Mouse (Mus musculus) midbrain, embryonic 10.5 days (tissue): ENCODE results near the gene 4933417A18Rik. TPM values are rescaled to one million over a fixed set of nuclear protein-coding genes. Genes with fewer than 3 reads are reported as not detected.
"Not testable (repeated sequence)": the region's sequence is repeated elsewhere in the genome, so short reads cannot be mapped to it uniquely, and the experiment has no call there.

Experiments
- DNase-seq: peaks from one replicate; pipeline ENCODE4 v3.0.0-alpha.2; 2017; ENCODE audit warnings: low spot score
- H3K27ac ChIP-seq: fragments of 300-500 bp; sonication (generic); replicated peaks from 2 replicates; pipeline ENCODE4 v1.5.1; 2016; ENCODE audit warnings: mild to moderate bottlenecking
- H3K27me3 ChIP-seq: fragments of 300-500 bp; sonication (generic); 2 replicates; pipeline ENCODE4 v1.6.1; 2016; ENCODE audit warnings: low read depth, mild to moderate bottlenecking; ENCODE audit not compliant: poor library complexity, severe bottlenecking
- H3K36me3 ChIP-seq: fragments of 300-500 bp; sonication (generic); 2 replicates; pipeline ENCODE4 v1.6.1; 2016; ENCODE audit warnings: mild to moderate bottlenecking, moderate library complexity
- H3K4me1 ChIP-seq: fragments of 300-500 bp; sonication (generic); 2 replicates; pipeline ENCODE4 v1.6.1; 2016
- H3K4me3 ChIP-seq: fragments of 300-500 bp; sonication (generic); 2 replicates; pipeline ENCODE4 v1.5.1; 2016; ENCODE audit warnings: mild to moderate bottlenecking, moderate library complexity
- H3K9me3 ChIP-seq: fragments of 300-500 bp; sonication (generic); replicated peaks from 2 replicates; pipeline ENCODE4 v1.6.1; 2016; ENCODE audit warnings: mild to moderate bottlenecking
- WGBS: fragments of 180-500 bp; shearing (Covaris S2); methylation state at CpG from one replicate; pipeline ENCODE4 v1.1.7; 2016; 5-methylcytosine and 5-hydroxymethylcytosine counted together
- polyA plus RNA-seq: library from polyadenylated mRNA; unstranded; fragments of >200 nt; fragmentation: Nextera tagmentation; extraction: Ambion mirVana; gene quantifications from 2 replicates; pipeline ENCODE4 v1.2.1, GENCODE M21; 2016

The 4933417A18Rik gene
- polyA plus RNA-seq, 1 experiment from 2014 or later = not detected

DNA sequence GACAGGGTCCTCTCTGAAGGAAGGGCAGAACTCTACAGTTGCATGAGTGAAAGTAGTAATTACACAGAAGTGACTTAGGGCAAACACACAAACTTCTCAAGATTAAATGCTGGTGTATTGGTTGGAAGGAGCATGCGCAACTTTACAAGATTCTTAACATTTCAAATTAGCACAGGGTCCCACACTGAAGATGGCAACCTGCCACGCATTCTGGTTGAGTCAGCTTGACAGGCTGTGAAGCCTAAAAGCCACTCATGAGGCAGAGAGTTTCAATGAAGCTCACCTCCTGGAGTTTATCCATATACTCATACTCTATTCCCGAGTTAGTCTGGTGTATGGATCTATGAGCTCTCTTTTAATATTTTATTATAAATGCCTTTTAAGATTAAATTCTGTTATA is 33.9 kb downstream of the 4933417A18Rik start:
- H3K27ac ChIP-seq, DNase-seq, H3K36me3 ChIP-seq, H3K9me3 ChIP-seq, H3K4me3 ChIP-seq, H3K27me3 ChIP-seq, H3K4me1 ChIP-seq: not testable (repeated sequence)
- WGBS = 90% methylated on average over 3 of the region's 3 CpGs

DNA sequence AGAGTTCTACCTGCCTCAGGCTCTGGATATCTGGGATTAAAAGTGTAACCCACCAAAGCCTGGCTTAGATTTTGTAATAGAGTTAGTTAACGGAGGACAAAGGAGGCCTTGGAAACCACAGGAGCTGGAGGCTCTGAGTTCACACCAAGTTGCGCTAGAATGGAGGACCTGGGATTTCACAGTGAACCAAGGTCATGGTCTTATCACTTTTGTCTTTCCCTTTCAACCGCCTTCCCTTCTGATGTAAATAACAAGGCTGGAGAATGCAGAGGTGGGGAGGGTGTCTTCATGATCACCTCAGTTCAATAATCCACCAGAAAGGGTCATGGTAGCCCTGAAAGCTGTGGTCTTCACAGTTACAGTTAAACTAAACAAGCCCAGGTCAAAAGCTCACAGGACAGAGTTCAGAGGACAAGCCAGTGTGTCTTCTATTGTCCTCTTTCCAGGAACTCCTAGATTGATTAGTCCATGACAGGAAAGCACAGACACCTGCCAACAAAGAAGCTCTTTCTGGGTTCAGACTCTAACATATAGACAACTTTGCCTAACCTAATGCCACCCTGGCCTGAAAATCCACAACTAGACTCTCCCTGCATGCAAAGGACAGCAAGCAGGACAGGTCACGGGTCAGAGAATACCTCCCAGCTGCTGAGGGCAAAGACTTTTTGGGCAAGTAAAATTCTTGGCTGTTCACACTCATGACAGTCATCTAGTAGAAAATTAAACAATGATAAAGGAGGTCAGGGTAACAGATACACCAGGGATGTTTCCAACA is 37.0 kb downstream of the 4933417A18Rik start:
- Histone ChIP-seq H3K9me3 (no peaks in the 10 kb centered on the region), H3K36me3 (no peaks in the 10 kb centered on the region), H3K27me3 (peaks cover 38% of the 10 kb centered on the region), H3K27ac (no peak overlapping the region), H3K4me3 (no peak overlapping the region), H3K4me1 (peaks cover 18% of the 10 kb centered on the region)
- 83% methylated on average over 4 of the region's 4 CpGs for WGBS
- DNase-seq = no peak

DNA sequence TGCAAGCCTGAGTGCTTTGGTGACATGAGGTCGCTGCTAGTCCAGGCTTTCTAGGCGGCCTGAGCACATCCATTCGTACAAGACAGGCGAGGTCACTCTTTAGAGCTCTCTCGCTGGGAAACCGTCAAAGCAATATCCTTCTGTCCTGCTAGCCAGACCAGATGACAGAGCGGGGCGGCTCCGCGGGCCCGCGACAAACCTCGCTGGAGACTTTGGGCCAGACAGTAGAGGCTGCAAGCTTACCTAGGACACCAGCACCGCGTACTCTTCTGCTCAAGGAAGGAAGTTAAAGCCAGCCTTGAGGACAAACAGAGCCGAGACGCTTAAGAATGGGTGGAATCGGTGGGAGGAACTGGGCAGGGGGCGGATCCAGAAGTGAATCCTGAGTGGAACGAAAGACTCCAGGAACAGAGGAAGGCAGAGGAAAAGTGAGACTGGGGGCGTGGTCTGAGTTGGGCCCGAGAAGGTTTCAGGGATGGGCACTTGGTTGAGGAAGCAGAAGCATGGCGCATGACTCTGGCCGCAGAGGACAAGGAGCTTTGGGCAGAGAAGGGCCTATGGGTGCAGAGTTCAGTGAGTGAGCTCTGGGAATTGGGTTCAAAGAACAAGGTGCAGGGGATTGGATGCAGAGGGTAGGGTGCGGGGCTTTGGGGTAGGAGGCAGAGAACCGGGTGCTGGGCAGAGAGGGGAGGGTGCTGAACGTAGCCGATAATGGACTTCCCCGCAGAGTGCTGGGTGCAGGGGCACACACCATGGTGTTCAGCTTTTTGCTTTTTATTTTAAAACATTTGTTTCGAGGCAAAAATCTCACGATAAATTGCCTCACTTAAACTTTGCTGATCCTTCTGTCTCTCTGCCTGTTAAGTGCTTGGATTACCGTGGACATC is 39.5 kb downstream of the 4933417A18Rik start, which contains the start of gene Eci3:
Gene Eci3, minus strand, starts transcription at position 300 of the 887 bp plus-strand sequence.
- H3K9me3 ChIP-seq = no peaks in the 10 kb centered on the region
- peaks cover 44% of the 10 kb centered on the region for H3K27me3 ChIP-seq
- peaks cover 18% of the 10 kb centered on the region for H3K4me1 ChIP-seq
- H3K36me3 ChIP-seq = no peaks in the 10 kb centered on the region
- DNase-seq = peak; percentile 55
- H3K27ac ChIP-seq = no peak within 1 kb of the TSS
- 3% methylated on average over 32 of the region's 32 CpGs for WGBS
- H3K4me3 ChIP-seq = peak within 1 kb of the TSS; percentile 62

DNA sequence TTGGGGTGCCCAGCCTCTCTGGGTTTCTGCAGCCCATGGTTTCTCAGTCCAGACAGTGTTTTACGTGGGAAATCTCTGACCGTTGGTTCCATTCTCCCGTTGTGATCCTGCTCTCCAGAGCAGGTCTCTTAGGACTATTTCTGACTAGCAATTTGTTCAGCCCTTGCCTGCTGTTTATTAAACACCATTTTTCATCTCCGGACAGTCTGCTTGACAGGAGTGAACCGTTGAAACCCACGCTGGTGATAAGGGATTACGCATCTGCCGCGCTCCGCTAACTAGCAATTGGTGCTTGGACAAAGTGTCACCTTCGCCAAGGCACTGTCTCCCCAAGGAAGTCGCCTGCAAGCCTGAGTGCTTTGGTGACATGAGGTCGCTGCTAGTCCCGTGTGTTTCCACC is 40.2 kb downstream of the 4933417A18Rik start:
- DNase-seq = peak; percentile 22
- WGBS = 6% methylated on average over 14 of the region's 14 CpGs
- Histone ChIP-seq H3K4me3 (peak overlapping the region; percentile 62), H3K36me3 (no peaks in the 10 kb centered on the region), H3K27me3 (peaks cover 44% of the 10 kb centered on the region), H3K4me1 (peaks cover 18% of the 10 kb centered on the region), H3K9me3 (no peaks in the 10 kb centered on the region), H3K27ac (no peak overlapping the region)

DNA sequence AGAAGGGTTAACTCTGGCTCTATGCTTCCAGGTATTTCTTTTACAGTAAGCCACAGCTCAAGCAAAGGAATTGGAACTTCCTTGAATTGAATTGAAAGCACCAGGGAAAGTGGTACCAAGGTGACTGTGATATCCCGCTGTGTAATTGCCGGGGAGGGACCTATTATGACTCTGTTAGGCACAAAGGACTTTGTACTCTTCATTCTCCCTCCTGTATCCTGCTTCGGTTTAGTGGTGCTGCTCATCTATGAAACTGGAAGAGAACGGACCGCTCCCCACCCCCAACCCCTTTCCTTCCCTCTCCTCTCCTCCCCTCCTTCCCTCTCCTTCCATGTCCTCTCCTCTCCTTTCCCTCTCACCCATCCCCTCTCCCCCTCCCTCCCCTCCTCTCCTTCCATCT is 40.7 kb downstream of the 4933417A18Rik start:
- Histone ChIP-seq H3K27me3 (peaks cover 44% of the 10 kb centered on the region), H3K4me3 (peak overlapping the region; percentile 62), H3K9me3 (no peaks in the 10 kb centered on the region), H3K27ac (no peak overlapping the region), H3K36me3 (no peaks in the 10 kb centered on the region), H3K4me1 (peaks cover 18% of the 10 kb centered on the region)
- DNase-seq = no peak
- WGBS = 4% methylated on average over 5 of the region's 5 CpGs

DNA sequence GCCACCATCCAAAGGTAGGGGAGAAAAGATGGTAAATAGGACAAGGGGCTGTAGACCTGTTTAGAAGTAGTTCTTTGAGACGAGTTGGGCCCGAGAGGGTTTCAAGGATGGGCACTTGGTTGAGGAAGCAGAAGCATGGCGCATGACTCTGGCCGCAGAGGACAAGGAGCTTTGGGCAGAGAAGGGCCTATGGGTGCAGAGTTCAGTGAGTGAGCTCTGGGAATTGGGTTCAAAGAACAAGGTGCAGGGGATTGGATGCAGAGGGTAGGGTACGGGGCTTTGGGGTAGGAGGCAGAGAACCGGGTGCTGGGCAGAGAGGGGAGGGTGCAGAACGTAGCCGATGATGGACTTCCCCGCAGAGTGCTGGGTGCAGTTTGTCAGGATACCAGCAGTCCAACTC is 41.4 kb downstream of the 4933417A18Rik start:
- H3K27ac ChIP-seq, H3K36me3 ChIP-seq, DNase-seq, H3K9me3 ChIP-seq, H3K4me3 ChIP-seq: not testable (repeated sequence)
- Histone ChIP-seq H3K4me1 (peaks cover 18% of the 10 kb centered on the region), H3K27me3 (peaks cover 44% of the 10 kb centered on the region)
- WGBS = 77% methylated on average over 9 of the region's 9 CpGs

DNA sequence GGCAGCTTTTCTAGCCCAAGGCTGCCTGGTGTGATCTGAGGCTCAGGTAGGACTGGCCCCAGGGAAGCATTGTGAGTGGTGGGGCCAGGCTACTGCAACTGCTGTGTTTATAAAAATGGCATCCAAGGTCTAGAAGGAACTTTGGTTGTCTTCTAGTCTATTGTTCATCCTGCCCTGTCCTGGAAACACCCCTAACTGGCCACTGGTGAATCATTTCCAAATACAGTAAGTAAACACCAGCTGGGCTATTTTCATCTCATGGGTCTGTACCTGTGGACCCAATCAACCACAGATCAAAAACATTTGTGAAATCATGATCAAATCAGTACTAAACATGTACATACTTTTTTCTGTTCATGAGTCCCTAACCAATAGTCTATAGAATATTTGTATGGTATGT is 48.2 kb downstream of the 4933417A18Rik start:
- not testable (repeated sequence) for H3K27ac ChIP-seq, DNase-seq, H3K4me1 ChIP-seq, H3K27me3 ChIP-seq, H3K4me3 ChIP-seq, H3K9me3 ChIP-seq
- peaks cover 12% of the 10 kb centered on the region for H3K36me3 ChIP-seq

DNA sequence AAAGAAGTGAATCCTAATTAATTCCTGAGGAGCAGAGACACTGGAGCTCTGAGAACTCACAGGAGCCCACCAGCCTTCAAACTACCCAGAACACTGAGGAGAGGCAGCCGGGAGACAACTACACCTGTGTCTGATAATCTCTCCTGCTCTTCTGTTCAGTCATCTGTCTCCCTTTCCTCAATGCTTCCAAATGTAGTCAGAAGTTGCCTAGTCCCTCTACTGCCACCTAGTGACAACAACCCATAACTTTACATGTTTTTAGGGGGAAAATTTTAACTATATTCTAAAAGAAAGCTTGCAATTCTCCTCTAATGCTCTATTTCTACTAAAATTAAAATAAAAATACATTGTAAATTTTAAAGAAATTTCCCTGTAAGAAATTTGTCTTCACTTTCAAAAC is 48.9 kb downstream of the 4933417A18Rik start:
- DNase-seq = no peak

DNA sequence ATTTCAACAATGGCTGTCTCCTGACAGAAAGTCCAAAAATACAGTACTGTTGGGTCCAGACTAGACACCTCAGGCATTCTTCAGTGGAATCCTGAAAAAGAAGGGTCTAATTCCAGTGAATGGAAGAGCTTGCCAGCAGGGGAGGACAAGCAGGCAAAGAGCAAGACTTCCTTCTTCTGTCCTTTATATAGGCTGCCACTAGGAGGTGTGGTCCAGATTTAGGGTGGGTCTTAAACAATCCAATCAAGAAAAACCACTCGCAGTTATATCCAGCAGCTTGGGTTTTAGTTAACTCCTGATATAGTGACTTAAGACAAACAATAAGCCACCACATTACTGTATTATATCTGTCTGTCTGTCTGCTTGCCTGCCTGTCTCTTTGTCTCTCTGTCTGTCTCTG is 49.6 kb downstream of the 4933417A18Rik start:
- H3K9me3 ChIP-seq = no peaks in the 10 kb centered on the region
- no peak overlapping the region for H3K27ac ChIP-seq
- no peak overlapping the region for H3K4me3 ChIP-seq
- 77% methylated on average over 1 of the region's 1 CpGs for WGBS
- peaks cover 25% of the 10 kb centered on the region for H3K36me3 ChIP-seq
- no peak for DNase-seq
- H3K27me3 ChIP-seq = no peaks in the 10 kb centered on the region
- H3K4me1 ChIP-seq = no peaks in the 10 kb centered on the region

More for the DNA sequence above, 48.9 kb downstream of the 4933417A18Rik start:
- Histone ChIP-seq H3K27me3 (no peaks in the 10 kb centered on the region), H3K27ac (no peak overlapping the region), H3K36me3 (peaks cover 19% of the 10 kb centered on the region), H3K9me3 (no peaks in the 10 kb centered on the region), H3K4me1 (no peaks in the 10 kb centered on the region), H3K4me3 (no peak overlapping the region)
- 42% methylated on average over 1 of the region's 1 CpGs for WGBS

DNA sequence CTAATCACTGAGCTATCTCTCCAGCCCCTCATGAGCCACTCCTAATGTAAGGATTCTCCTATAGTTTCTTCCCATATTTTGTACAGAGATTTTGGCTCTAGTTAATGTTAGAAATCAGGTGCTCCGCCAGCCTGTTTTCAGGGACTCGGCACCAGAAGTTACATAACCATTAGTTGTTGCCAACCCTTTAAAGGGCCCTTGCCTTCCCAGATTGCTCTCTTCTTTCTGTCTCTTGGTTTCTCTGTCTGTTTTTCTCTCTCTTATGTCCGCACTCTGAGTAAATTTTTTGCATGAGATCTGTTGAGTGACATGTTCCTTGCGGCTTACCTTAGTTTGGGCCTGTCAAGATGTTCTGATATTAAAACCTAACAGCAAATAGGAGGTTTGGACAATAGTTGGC is 51.9 kb downstream of the 4933417A18Rik start:
- H3K4me3 ChIP-seq = no peak overlapping the region
- no peaks in the 10 kb centered on the region for H3K9me3 ChIP-seq
- no peak for DNase-seq
- no peaks in the 10 kb centered on the region for H3K27me3 ChIP-seq
- H3K27ac ChIP-seq = no peak overlapping the region
- no peaks in the 10 kb centered on the region for H3K4me1 ChIP-seq
- peaks cover 47% of the 10 kb centered on the region for H3K36me3 ChIP-seq
- WGBS = 92% methylated on average over 4 of the region's 4 CpGs

DNA sequence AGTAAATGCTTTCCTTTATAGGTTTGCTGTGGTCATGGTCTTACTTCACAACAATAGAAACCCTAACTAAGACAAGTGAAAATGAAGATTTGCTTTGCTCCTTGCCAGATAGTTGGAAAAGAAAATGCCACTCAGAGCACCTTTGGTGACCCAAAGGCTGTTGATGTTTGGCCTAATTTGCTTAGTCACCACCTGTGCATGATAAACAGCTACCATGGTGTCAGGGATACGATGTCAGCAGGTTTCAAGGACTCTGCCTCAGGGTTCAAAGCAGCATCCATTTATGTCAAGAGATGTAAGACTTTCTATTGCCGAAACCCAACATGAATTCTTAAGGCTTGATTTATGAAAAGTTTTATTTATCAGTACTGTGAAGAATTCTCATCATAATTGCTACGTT is 53.2 kb downstream of the 4933417A18Rik start:
- Histone ChIP-seq H3K27ac (no peak overlapping the region), H3K4me1 (no peaks in the 10 kb centered on the region), H3K4me3 (no peak overlapping the region), H3K27me3 (no peaks in the 10 kb centered on the region), H3K36me3 (peaks cover 60% of the 10 kb centered on the region), H3K9me3 (no peaks in the 10 kb centered on the region)
- WGBS = 95% methylated on average over 3 of the region's 3 CpGs
- no peak for DNase-seq

DNA sequence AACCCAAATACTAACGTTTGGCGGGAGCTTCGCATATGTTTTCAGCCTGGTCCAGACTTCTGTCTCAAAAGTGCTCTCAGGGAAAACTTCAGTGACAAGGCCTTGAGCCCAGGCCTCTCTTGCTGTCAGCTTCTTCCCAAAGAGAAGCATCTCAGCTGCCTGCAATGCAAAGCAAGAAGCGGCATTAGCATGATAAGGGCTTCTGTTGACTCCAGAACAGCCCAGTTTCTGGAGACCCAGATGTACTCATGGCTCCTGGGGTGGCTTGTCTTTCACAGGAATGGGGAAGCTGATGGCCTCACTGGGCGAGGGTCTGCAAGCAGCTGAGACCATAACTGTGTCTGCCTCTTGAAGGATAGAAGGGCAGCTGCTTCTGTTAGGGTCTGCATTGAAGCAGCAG is 54.4 kb downstream of the 4933417A18Rik start:
- peaks cover 69% of the 10 kb centered on the region for H3K36me3 ChIP-seq

DNA sequence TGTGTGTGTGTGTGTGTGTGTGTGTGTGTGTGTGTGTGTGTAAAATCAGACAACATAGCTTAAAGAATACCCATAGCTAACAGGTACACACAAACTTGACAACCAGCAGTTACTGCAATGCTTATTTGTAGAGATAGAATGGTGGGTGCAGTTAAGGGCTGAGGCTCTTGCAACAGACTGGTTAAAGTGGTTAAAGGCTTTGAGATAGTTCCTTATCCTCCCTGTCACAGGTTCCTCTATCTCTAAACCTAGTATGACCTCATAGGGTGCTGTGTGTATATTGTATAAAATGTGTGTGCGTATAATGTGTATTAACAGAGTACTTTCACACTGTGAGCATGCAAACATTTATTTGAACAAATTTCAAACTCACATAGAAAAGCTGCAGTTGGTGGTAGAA is 59.3 kb downstream of the 4933417A18Rik start:
- not testable (repeated sequence) for H3K27ac ChIP-seq, H3K27me3 ChIP-seq, H3K4me3 ChIP-seq, H3K4me1 ChIP-seq, H3K9me3 ChIP-seq, DNase-seq
- H3K36me3 ChIP-seq = peaks cover 94% of the 10 kb centered on the region
- WGBS = 95% methylated on average over 1 of the region's 1 CpGs

More for the DNA sequence above, 54.4 kb downstream of the 4933417A18Rik start:
- 66% methylated on average over 5 of the region's 5 CpGs for WGBS
- H3K9me3 ChIP-seq, H3K4me3 ChIP-seq, DNase-seq, H3K27ac ChIP-seq, H3K4me1 ChIP-seq, H3K27me3 ChIP-seq: not testable (repeated sequence)
